Mouse (Mus musculus) thymus, postnatal 25 days (tissue): ENCODE measurements around the gene Serhl.
"Not testable (repeated sequence)": the region's sequence is repeated elsewhere in the genome, so short reads cannot be mapped to it uniquely, and the experiment has no call there.

ENCODE experiments used
- DNase-seq: peaks from one replicate; pipeline ENCODE4 v3.0.0; 2022

Gene Serhl

GRCm38 (mm10) chr15:83085901-83086300, 3.4 kb upstream of the Serhl start:
- peak; percentile 70 for DNase-seq

- no peak for DNase-seq
Observed at GRCm38 (mm10) chr15:83086636-83087328, 2.5 kb upstream of the Serhl start.

- no peak for DNase-seq
Observed at GRCm38 (mm10) chr15:83088495-83089428, 544 bp upstream of the Serhl start.

DNA sequence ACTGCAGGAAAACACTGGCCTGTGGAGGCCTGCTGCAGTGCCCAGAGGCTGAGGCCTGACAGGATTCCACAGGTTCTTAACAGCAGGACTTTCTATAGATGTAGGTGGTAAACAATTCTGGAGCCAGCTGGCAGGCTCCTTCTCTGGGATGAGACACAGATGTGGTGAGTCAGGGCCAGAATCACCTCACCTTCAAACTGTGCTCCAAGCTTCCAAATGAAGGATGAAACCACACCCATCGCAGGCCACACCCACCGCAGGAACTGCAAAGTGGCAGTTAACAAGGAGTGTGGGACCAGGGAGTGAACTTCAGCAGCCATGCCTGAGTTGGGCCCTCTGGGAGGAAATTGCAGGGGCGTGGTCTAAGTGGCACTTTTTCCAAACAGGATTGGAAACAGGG, 1.6 kb downstream of the Serhl start:
- no peak for DNase-seq

GRCm38 (mm10) chr15:83093687-83094086, 4.4 kb downstream of the Serhl start:
- no peak for DNase-seq

DNA sequence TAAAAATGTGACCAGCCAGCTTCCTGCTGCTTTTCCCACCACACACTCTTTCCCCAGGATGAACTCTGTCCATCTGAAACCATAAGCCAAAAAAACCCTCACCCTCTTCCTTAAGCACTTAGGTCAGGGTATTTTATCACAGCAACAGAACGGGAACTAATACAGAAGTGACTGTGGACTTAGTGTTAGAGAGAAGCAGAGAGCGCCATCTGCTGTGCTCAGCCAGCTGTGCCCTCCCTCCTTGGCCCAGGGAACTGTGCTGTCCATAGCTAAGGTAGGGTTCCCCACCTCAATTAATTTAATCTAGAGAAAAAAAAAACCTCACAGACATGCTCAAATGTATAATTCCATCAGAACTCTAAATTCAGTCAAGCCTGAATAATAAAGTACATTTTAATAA, 6.6 kb downstream of the Serhl start:
- peak; percentile 34 for DNase-seq

DNA sequence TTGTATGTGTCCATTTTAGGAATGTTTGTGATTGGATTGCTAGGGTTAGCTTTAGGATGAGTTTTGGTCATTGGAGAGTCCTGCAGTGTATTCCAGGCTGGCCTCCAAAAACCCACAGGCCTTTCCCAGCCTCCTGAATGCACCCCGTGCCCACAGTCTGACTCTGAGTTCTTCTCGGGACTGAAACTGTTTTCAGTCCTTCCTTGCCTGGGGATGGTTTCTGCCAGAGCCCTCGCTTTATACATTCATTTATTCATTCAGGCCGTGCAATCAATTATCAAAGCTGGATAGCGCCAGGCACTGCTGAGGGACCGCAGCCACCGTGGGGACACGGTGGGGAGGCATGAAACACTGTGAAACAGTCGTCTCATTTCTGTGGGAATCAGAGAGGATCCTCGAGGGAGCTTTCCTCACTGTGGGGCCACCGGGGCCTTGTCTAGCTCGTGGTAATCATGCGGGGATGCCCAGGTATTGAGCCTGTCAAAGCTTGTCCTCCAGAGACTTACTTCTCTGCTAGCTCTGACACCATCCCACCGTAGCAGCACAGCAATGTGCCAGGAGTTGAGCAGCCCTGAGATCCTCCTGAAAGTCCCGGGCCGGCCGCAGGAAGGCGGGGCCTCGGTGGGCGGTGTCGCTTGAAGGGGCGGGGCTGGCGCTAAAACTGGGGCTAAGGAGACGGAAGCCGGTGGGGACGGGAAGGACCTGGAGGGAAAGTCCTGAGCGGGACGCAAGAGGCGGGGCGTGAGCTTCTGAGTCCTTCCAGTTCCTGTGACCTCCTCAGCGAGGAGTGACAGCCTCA, 10.4 kb downstream of the Serhl start:
- peak; percentile 96 for DNase-seq

- no peak for DNase-seq
Observed at GRCm38 (mm10) chr15:83100332-83100662, 11.0 kb downstream of the Serhl start.

DNA sequence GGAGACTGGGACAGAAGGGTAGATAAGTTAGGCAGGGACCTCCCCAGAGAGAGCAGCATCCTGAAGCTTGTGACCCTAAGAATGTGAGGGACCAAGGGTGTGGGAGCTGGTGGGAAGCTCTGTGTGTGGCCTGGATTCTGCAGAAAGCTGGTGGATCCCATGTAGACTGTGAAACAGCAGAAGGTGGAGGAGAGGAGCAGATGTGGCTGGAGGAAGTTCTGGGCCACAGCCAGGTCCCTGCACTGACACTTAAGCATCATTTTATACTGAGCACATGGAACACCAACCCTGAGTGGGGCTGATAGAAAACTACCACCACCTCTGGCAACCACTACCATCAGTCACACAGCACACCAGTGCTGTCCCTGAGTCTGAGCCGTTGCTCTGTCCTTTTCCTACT, 13.8 kb downstream of the Serhl start:
- DNase-seq, result no peak

DNA sequence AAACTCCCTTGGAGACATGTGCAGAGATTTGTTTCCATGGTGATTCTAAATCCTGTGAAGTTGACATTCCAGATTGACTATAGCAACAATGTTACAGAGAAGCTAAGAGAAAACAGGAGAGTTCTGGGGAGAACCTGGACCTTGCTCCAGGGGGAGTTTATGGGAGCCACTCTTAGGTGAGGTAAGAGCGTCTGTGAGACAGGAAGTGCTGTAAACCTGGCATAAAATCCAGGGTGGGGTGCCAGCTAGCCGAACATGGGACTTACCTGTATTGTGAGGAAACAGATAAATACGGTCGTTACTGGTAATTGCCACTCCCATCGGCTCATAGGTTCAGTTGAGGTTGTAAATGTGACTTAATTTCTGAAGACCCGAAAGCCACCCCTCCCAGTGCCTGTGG, 17.1 kb downstream of the Serhl start:
- DNase-seq, result no peak

GRCm38 (mm10) chr15:83107814-83108213, 18.5 kb downstream of the Serhl start:
- no peak for DNase-seq

DNA sequence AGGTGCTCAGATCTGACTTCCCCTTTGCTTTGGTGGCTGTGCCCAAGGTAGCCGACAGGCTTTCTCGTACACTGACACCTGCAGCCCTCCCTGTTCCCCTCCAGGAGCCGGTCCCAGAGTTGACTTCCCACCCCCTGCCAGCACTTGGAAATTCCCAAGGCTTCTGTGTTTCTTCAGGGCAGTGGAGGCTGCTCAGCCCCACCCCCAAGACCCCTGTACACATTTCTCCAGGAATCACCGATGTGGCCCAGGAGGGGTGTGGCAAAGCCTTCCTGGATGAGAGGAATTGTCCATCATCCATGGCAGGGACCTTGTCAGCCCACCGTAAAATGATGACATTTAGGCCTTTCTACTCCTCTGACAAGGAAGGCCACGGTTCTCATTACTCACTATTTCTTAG, 22.0 kb downstream of the Serhl start:
- no peak for DNase-seq

- DNase-seq, result no peak
Observed at GRCm38 (mm10) chr15:83111874-83112273, 22.6 kb downstream of the Serhl start.

DNA sequence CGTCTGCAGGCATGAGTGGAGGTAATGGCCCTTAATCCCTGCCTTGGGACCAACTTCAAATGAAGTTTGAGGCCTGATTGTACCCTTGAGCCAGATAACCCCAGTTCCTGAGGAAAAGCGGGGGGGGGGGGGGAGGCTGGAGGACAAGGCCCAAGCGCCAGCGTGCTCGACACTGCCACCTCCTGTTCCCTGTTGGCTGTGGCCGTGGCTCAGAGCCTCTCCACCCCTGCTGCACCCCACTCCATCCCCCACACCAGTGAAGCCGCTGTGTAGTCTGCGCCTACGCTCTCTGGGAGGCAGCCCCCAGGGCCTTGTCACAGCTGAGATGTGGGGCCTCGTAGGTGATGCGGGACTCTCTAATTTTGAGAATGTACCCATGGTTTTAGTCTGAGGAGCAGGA, 23.6 kb downstream of the Serhl start:
- peak; percentile 69 for DNase-seq

GRCm38 (mm10) chr15:83114106-83114505, 24.8 kb downstream of the Serhl start:
- DNase-seq, result no peak

GRCm38 (mm10) chr15:83115071-83115470, 25.8 kb downstream of the Serhl start:
- no peak for DNase-seq

- no peak for DNase-seq
Observed at GRCm38 (mm10) chr15:83118360-83118759, 29.1 kb downstream of the Serhl start.

- peak; percentile 50 for DNase-seq
Observed at GRCm38 (mm10) chr15:83121709-83122565, 32.6 kb downstream of the Serhl start.

- DNase-seq, result peak; percentile 85
Observed at GRCm38 (mm10) chr15:83122566-83123145, 33.4 kb downstream of the Serhl start, which contains the start of gene Rrp7a. Gene Rrp7a (minus strand): TSS chr15:83122801.

- no peak for DNase-seq
Observed at GRCm38 (mm10) chr15:83124625-83125024, 35.3 kb downstream of the Serhl start.

- no peak for DNase-seq
Observed at GRCm38 (mm10) chr15:83126582-83126981, 37.3 kb downstream of the Serhl start.

GRCm38 (mm10) chr15:83127037-83127436, 37.7 kb downstream of the Serhl start:
- DNase-seq, result not testable (repeated sequence)
